Mouse (Mus musculus) lung, adult 2 months (tissue): ENCODE data around the gene Ccdc51. TPM values are rescaled to one million over a fixed set of nuclear protein-coding genes. Genes with fewer than 3 reads are reported as not detected.

ENCODE experiments used
- DNase-seq: peaks from one replicate; pipeline ENCODE4 v3.0.0; 2022
- H3K4me1 ChIP-seq: fragments of 200-500 bp; 2 replicates; pipeline ENCODE4 v1.6.1; 2011; ENCODE audit warnings: low read length; ENCODE audit not compliant: control insufficient read depth, insufficient read depth
- H3K4me3 ChIP-seq: fragments of 200-500 bp; replicated peaks from 2 replicates; pipeline ENCODE3; 2011; ENCODE audit warnings: low read depth, mild to moderate bottlenecking, control low read depth, low read length; ENCODE audit errors: extremely low read depth
- CTCF ChIP-seq: fragments of 200-500 bp; IDR thresholded peaks from 2 replicates; pipeline ENCODE4 v1.5.1; 2011; ENCODE audit warnings: mild to moderate bottlenecking, low read length, control low read depth; ENCODE audit not compliant: insufficient read depth
- POLR2A ChIP-seq: fragments of 200-500 bp; IDR thresholded peaks from 2 replicates; pipeline ENCODE4 v1.6.1; 2011; ENCODE audit warnings: low read depth, mild to moderate bottlenecking, control low read depth, low read length, borderline replicate concordance; ENCODE audit errors: extremely low read depth
- WGBS: fragments of 180-500 bp; shearing (Covaris S2); methylation state at CpG from one replicate; pipeline ENCODE4 v1.1.7; 2018; 5-methylcytosine and 5-hydroxymethylcytosine counted together
- polyA plus RNA-seq: library from polyadenylated mRNA; depleted of rRNA; stranded (reverse); fragments of >200 nt; gene quantifications from 2 replicates; pipeline ENCODE4 v1.2.3, GENCODE M21; 2012; rRNA removed

Gene Ccdc51
- polyA plus RNA-seq = 3.5 and 3.7 TPM in 2 replicates

DNA sequence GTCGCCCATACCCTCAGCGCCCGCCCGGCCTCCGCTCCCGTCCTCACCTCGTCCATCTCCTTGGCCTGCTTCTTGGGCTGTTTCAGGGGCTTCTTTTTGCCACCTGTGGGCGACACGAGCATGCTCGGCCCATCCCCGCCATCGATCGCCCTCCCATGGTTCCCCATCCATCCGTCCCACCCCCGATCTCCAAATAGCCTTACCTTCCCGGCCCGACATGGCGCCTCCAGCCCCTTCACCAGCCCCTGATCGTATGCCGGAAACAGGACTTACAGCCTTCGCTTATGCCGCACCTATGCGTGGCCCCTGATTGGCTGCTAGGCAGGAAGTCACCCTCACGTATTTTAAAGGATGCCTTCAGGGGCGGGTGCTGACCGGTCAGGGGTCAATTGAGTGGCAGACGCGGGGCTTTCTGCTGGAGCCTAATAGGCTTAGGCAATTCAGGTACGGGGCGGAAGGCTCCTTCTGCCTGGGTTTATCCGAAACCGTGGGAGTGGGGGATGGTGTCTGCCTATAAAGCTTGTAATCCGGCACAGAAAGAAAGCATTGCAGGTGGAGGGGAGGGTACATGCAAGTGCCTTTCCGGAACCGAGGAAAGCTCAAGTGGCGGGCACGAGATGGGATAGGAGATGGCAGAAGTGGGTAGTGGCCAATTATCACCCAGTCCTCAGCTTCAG, at the start of gene Ccdc51, which contains the start of gene Tma7:
TSS of gene Ccdc51 (plus strand) at position 370 of the 677 bp plus-strand sequence.
TSS of gene Tma7 (minus strand) at position 464 of the 677 bp plus-strand sequence.
- peak; percentile 82 for DNase-seq
- peak within 1 kb of the TSS; percentile 72 for H3K4me3 ChIP-seq
- peaks cover 2% of the 10 kb centered on the region; the same call in 1 of the 2 replicates for H3K4me1 ChIP-seq
- TF ChIP-seq POLR2A (peak; percentile 83; the same call in 1 of the 2 replicates), CTCF (no peak)
- 1% methylated on average over 37 of the region's 37 CpGs for WGBS

DNA sequence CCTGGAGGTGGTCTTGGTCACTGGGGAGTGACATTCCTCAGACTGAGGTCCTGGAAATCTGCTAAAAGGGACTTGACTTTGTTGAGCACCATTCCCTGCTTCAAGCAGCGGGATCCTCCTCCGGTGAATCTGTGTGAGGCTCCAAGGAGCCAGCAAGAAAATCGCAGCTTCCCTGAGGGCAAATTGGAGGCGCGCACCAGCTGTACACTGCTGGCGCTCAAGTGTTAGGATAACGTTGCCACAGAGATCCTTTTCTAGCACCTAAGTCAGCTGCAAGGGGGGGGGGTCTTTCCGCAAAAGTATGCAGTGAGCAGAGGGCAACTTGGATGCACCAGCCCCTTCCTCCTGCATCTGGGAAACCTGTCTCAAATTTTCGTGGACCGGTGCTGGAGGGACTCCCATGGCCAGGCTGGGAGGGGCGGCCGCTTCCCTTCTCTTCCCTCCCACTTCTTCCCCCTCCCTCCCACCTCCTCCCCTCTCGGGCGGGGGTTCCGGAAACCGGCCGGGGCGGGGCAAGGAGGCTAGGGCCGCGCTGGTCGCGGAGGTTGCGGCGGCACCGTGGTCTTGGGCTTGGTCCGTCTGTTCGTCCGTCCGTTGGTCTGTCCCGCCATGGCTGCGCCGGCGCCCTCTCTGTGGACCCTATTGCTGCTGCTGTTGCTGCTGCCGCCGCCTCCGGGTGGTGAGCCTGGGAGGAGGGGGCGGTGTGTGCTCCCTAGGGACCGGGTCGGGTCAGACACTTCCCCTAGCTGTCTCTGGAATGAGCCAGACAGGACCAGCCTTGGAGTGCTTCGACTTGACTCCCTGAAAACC, 44.0 kb upstream of the Ccdc51 start, which contains the start of gene Shisa5:
TSS of gene Shisa5 (plus strand) at position 480 of the 810 bp plus-strand sequence.
- WGBS = 1% methylated on average over 39 of the region's 40 CpGs
- DNase-seq = peak; percentile 86
- TF ChIP-seq POLR2A (peak; percentile 93), CTCF (no peak)
- Histone ChIP-seq H3K4me1 (peaks cover 18% of the 10 kb centered on the region), H3K4me3 (peak within 1 kb of the TSS; percentile 87)

DNA sequence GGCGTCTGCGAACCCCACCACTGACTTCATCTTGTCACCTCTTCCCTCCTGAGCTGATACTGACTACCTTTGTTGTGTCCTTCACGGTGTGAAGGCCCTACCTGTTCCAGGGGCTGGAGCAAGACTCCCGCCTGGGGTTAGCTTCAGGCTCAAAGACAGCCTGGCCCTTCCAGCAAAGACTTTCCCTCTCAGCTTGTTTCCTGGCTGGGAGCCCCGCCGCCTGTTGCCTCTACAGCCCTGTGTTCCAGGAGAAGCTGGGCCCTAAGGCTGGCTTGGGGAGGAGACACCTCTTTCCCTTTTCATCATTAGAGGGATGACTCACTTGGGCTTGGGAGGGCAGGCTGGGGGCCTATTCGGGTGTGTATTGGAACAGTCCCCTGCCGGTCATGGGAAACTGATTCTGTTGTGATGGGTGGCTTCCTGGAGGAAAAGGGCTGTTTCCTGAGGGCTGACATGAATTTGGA, 43.4 kb upstream of the Ccdc51 start:
- 5% methylated on average over 8 of the region's 8 CpGs for WGBS
- Histone ChIP-seq H3K4me1 (peaks cover 18% of the 10 kb centered on the region), H3K4me3 (peak overlapping the region; percentile 87)
- TF ChIP-seq CTCF = no peak
- peak; percentile 61; the same call in 1 of the 2 replicates for TF ChIP-seq POLR2A
- peak; percentile 69 for DNase-seq

DNA sequence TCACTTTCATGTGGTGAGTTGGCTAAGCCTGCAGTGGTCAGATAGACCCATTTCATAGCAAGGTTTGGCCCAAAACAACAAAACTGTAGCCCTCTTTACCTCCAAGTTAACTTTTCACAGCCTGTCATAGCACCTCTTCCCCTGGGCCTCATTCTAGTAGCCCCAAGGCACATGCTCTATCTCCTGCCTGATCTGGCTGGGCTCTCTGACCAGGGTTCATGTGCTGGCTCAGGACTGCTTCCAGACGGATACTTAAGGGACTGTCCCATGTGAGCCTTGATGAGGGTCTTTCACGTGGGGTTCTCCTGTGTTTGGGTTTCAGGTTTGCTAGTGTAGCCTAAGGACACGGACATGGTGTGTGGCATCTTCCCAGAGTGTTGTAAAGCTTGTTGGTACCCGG, 42.6 kb upstream of the Ccdc51 start:
- no peak for DNase-seq
- 36% methylated on average over 4 of the region's 4 CpGs for WGBS
- Histone ChIP-seq H3K4me1 (peaks cover 18% of the 10 kb centered on the region), H3K4me3 (peak overlapping the region; percentile 87)
- no peak for TF ChIP-seq POLR2A
- TF ChIP-seq CTCF = no peak

DNA sequence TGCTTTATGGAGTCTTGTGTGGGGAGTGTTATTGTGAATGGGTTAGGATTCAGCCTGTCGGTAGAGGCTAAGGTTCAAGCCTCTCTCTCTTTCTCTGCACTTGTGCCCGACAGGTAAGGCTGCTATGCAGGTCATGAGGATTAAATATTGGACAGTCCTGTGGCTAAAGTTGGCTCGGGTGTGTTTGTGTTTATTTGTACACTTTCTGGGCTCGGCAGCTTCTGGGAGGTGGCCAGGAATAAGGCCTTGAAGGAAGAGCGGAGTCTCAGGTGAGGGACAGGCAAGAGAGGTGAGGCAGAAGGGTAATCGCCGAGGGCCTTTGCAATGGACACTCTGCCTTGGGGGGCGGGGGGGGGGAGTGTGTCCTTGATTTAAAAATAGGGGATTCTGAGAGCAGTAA, 42.1 kb upstream of the Ccdc51 start:
- no peak for DNase-seq
- no peak for TF ChIP-seq CTCF
- no peak for TF ChIP-seq POLR2A
- WGBS = 35% methylated on average over 8 of the region's 8 CpGs
- peaks cover 18% of the 10 kb centered on the region for H3K4me1 ChIP-seq
- peak overlapping the region; percentile 87 for H3K4me3 ChIP-seq

DNA sequence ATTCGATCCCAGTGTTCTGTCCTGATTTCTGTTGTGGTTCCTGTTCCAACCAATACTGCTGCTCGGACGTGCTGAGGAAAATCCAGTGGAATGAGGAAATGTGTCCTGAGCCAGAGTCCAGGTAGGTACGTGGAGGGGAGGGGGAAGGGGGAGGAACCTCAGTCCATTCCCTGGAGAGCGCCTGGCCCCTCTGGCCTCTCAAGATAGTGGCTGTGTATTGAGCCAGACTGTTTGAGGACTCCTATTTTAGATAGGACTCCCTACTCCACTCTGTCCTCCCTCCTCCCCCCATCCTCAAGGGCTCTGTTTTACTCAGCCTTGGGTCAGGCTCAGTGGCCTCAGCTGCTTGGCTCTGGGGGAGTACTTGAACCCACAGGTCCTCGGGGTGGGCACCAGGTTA, 41.4 kb upstream of the Ccdc51 start:
- Histone ChIP-seq H3K4me3 (peak overlapping the region; percentile 40), H3K4me1 (peaks cover 18% of the 10 kb centered on the region)
- no peak for DNase-seq
- WGBS = 24% methylated on average over 6 of the region's 6 CpGs
- TF ChIP-seq POLR2A (no peak), CTCF (no peak)

DNA sequence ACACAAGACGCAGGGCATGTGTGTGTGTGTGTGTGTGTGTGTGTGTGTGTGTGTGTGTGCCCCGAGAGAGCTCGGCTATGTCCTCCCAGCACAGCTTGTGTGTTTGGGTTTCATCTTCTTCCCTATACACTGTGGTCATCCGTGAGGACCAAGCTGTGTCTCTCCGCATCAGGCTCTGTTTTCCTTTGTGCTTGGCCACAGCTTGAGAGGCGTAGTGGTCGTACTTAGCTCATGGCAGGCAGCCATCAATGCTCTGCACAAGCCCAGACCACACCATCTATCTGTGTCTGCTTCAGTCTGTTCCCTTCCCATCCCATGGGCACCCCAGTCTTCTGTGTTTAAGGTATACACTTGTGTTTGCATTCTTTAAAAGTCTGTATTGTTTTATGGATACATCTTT, 40.9 kb upstream of the Ccdc51 start:
- TF ChIP-seq CTCF (no peak), POLR2A (no peak)
- 25% methylated on average over 7 of the region's 7 CpGs for WGBS
- DNase-seq = no peak
- H3K4me3 ChIP-seq = peak overlapping the region; percentile 40
- H3K4me1 ChIP-seq = peaks cover 18% of the 10 kb centered on the region

DNA sequence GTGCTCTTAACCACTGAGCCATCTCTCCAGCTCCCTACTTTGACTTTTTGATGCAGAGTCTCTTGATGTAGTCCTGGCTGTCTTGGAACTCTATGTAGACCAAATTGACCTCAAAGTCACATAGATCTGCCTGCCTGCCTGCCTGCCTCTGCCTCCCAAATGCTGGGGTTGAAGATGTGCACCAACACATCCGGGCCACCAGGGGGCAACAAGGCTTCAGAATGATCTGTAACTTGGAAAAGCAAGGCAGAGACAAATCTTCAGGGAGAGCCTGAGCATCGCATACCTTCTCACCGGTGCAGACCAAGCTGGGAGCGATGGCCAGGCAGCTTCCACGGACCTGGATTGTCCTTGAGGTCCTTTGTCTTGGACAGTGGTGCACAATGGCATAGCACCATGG, 36.0 kb upstream of the Ccdc51 start:
- DNase-seq = peak; percentile 63
- no peak overlapping the region for H3K4me3 ChIP-seq
- peaks cover 6% of the 10 kb centered on the region for H3K4me1 ChIP-seq
- TF ChIP-seq CTCF (peak; percentile 78), POLR2A (no peak)
- WGBS = 28% methylated on average over 5 of the region's 5 CpGs

DNA sequence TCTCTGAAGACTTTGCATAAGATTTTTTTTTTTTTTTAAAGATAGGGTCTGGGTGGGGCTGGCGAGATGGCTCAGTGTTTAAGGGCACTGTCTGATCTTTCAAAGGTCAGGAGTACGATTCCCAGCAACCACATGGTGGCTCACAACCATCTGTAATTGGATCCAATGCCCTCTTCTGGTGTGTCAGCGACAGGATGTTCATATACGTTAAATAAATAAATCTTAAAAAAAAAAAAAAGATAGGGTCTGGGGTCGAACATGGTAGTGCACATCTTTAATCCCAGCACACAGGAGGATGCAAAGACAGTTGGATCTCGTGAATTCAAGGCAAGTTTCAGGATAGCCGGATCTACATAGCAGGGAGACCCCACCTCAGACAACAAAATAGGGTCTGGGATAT, 33.0 kb upstream of the Ccdc51 start:
- Histone ChIP-seq H3K4me3 (no peak overlapping the region), H3K4me1 (peaks cover 3% of the 10 kb centered on the region)
- WGBS = 68% methylated on average over 7 of the region's 7 CpGs
- DNase-seq = no peak
- TF ChIP-seq CTCF (no peak), POLR2A (no peak)
